8 mouse cellular contexts compared by ENCODE assay signal in the genomic region with DNA sequence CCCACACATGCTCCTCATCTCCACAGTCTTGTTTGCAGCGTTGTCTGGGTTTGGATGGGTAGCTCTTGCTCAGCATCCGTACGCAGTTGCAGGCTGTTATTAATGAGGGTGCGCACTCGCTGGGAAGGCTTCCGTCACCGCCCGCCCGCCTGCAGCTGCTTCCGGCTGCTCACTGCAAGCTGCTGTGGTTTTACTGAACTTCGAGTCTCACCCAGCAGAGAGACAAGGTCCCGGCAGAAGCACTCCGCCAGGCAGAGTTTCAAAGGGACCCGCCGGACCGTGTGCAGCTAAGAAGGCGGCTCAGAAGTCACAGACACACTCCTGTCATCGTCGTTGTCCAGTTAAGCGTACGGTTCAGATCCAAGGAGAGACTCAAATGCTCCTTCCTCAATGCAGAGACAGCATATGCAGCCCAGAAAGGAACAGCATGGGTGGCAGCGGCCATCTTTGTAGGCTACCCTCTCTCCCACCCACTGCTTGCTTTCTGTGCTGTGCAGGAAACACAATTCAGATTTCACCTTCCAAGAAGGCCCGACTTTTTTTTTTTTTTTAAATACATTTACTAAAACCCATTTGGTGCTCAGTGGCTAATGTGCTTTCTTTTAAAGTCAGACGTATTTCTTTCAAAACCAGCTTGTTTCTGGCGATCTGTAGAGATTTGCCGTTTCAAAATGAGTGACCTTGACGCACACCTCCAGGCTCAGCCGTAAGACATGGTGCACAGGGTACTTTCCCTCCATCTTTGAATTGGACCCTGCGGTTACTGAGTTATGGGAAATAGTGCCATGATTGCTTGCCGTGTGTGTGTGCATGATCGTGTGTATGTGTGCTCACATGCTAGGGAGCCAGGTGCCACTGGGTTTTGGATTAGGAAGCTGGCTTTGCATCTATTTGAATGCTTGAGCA.
DNase-seq lines count a peak whose midpoint lies in the region; ATAC-seq and TF ChIP-seq lines count a peak whose summit lies in the region.

No protein-coding gene starts in this region.

- H3K27me3 ChIP-seq in testis, adult 2 months (ENCODE audit: control insufficient read depth, insufficient read depth, low read length) = no peaks in the 10 kb centered on the region

- peaks cover 6% of the 10 kb centered on the region for H3K4me1 ChIP-seq in testis, adult 2 months (ENCODE audit: control insufficient read depth, insufficient read depth, low read length)

- TF ChIP-seq POLR2A in testis, adult 2 months (IDR thresholded peaks at IDR 0.05; ENCODE audit: control insufficient read depth, low read depth, low read length) = no peak

- H3K36me3 ChIP-seq in testis, adult 2 months (ENCODE audit: control insufficient read depth, insufficient read depth, low read length) = no peaks in the 10 kb centered on the region

- no peak overlapping the region for H3K27ac ChIP-seq in testis, adult 2 months (ENCODE audit: control insufficient read depth, insufficient read depth, low read depth, low read length)
- no peak overlapping the region for H3K27ac ChIP-seq in layer of hippocampus, adult 2 months

- peak; percentile 31 to 42 for DNase-seq in cerebellum, postnatal 14 days
- DNase-seq in cerebellum, adult 11-12 months = no peak
- no peak for DNase-seq in testis, postnatal 14 days (ENCODE audit: low spot score)
- no peak for DNase-seq in right cerebral cortex, postnatal 14 days
- no peak for DNase-seq in layer of hippocampus, adult 2 months (ENCODE audit: low spot score in 2 of 2)
- DNase-seq in adrenal gland, postnatal 4 days (ENCODE audit: low spot score in 2 of 2) = no peak

- ATAC-seq in megakaryocyte, adult 5-6 weeks (ENCODE audit: poor library complexity, severe bottlenecking) = peak; percentile 56

- no peak for TF ChIP-seq CTCF in testis, adult 2 months (IDR thresholded peaks at IDR 0.05; ENCODE audit: control insufficient read depth, insufficient read depth, insufficient replicate concordance, low read depth, low read length)
- no peak for TF ChIP-seq CTCF in layer of hippocampus, adult 2 months (conservative IDR thresholded peaks at IDR 0.05)

- H3K4me3 ChIP-seq in testis, adult 2 months (ENCODE audit: control insufficient read depth, low read depth, low read length) = peak overlapping the region; percentile 67
- H3K4me3 ChIP-seq in layer of hippocampus, adult 2 months = no peak overlapping the region

Comparison
In these comparisons a context has a peak if more than half of its experiments do, and no peak if none do; other contexts are left out.
1. DNase-seq: peak in cerebellum, postnatal 14 days (2 of 2); none in cerebellum, adult 11-12 months (single experiment), testis, postnatal 14 days (single experiment), right cerebral cortex, postnatal 14 days (single experiment), layer of hippocampus, adult 2 months (0 of 2) and adrenal gland, postnatal 4 days (0 of 2).